Mouse (Mus musculus): Measurements from ENCODE around the gene BC051142.

DNA sequence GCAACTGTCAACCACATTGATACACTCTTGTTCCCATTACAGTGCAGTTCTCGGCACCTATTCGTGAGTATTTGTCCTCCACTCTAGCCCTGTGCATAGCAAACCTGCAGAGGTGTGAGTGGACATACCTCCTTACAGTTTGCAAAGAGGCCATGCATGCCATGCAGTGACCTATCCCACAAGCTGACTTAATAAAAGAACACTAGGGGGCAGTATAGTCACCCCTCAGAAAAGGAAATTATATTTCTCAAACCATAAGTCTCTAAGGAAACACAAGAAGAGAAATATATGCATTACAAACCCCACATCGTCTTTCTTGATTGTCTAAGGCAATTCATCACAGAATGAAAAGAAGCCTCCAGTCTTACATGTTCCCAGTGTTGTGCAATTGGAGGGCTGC, 41.2 kb downstream of the BC051142 start:
- TF ChIP-seq POLR2A (IDR thresholded peaks at IDR 0.05; ENCODE audit: insufficient read depth, low read depth, low read length) = no peak
- TF ChIP-seq CTCF (IDR thresholded peaks at IDR 0.05; ENCODE audit: insufficient read depth, low read depth, low read length) = no peak

Measured in olfactory bulb, adult 2 months (tissue).